Mouse (Mus musculus) hindbrain, embryonic 16.5 days (tissue): Measurements from ENCODE around the gene Iqgap2. TPM values are rescaled to one million over a fixed set of nuclear protein-coding genes. Genes with fewer than 3 reads are reported as not detected.

Experiments used
- ATAC-seq: fragments of 200-750 bp; cut with Nextera tagmentation; 2 replicates; pipeline ENCODE4 v1.8.0; 2017; ENCODE audit warnings: moderate TSS enrichment, moderate library complexity
- H3K27ac ChIP-seq: fragments of 300-500 bp; sonication (generic); 2 replicates; pipeline ENCODE4 v1.5.1; 2014; ENCODE audit warnings: low read depth, mild to moderate bottlenecking, control low read depth, low read length, moderate library complexity
- H3K27me3 ChIP-seq: fragments of 300-500 bp; sonication (generic); replicated peaks from 2 replicates; pipeline ENCODE4 v1.6.1; 2014; ENCODE audit warnings: low read length; ENCODE audit not compliant: control insufficient read depth, insufficient read depth
- H3K36me3 ChIP-seq: fragments of 300-500 bp; sonication (generic); 2 replicates; pipeline ENCODE4 v1.6.1; 2014; ENCODE audit warnings: mild to moderate bottlenecking, low read length, moderate library complexity, mixed read lengths; ENCODE audit not compliant: control insufficient read depth, insufficient read depth
- H3K4me1 ChIP-seq: fragments of 300-500 bp; sonication (generic); 2 replicates; pipeline ENCODE4 v1.6.1; 2014; ENCODE audit warnings: low read depth, low read length; ENCODE audit not compliant: control insufficient read depth, insufficient read depth
- H3K4me2 ChIP-seq: fragments of 300-500 bp; sonication (generic); 2 replicates; pipeline ENCODE4 v1.6.1; 2014; ENCODE audit warnings: mild to moderate bottlenecking, low read length, control low read depth, moderate library complexity
- H3K4me3 ChIP-seq: fragments of 300-500 bp; sonication (generic); 2 replicates; pipeline ENCODE4 v1.5.1; 2014; ENCODE audit warnings: mild to moderate bottlenecking, low read length, control low read depth, moderate library complexity
- H3K9ac ChIP-seq: fragments of 300-500 bp; sonication (generic); 2 replicates; pipeline ENCODE4 v1.6.1; 2014; ENCODE audit warnings: low read depth, mild to moderate bottlenecking, control low read depth, low read length, moderate library complexity
- H3K9me3 ChIP-seq: fragments of 300-500 bp; sonication (generic); 2 replicates; pipeline ENCODE4 v1.6.1; 2014; ENCODE audit warnings: mild to moderate bottlenecking, low read length, moderate library complexity; ENCODE audit not compliant: control insufficient read depth
- WGBS: fragments of 180-500 bp; shearing (Covaris S2); extraction: QIAGEN DNeasy Blood & Tissue Kit; methylation state at CpG from one replicate; pipeline ENCODE4 v1.1.7; 2014; 5-methylcytosine and 5-hydroxymethylcytosine counted together
- polyA plus RNA-seq: library from polyadenylated mRNA; unstranded; fragments of >200 nt; fragmentation: Nextera tagmentation; extraction: Ambion mirVana; gene quantifications from 2 replicates; pipeline ENCODE4 v1.2.1, GENCODE M21; 2015

The Iqgap2 gene
- polyA plus RNA-seq, 1 experiment from 2014 or later, result 3.5 TPM

DNA sequence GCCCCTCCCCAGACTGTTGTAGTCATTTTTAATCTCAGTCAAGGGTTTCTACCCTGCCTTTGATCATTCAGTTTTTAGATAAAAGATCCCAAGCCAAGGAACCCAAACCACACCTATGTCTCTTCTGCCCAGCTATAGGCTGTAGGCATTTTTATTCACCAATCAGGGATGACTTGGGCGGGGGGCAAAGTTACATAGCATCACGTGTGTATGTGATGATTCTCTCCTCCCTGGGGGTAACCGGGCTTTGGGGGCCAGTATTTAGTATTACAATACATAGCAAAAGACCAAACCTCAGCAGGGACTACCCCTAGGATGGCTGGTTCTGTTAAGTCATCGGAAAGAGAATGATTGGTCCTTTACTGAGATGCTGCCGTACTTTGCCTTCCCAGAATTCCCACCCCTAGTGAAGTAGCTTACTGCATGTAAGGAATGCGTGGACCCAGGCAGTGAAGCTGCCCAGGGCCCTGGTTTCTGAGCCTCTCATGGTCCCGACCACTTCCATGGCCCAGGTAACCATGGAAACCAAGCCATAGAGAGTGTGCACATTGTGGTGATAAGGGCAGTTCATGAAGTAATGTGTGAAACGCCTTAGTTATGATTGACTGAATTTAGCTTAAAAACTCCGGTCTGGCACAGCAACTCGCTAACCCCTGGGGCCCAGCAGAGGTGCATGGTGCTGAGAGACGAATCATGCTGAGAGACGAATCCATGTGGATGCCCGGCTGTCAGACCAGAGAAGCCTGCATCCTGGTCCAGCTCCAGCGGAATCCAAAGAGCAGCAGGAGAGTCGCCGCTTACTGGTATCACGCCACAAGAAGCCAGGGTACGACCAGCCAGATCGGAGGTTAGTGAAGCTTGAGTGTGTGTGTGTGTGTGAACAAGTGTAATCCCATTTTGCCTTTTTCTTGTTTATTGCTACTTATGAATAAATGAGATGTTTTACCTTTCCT is 308.2 kb downstream of the Iqgap2 start:
- Histone ChIP-seq H3K27ac (no peak overlapping the region), H3K27me3 (no peaks in the 10 kb centered on the region), H3K4me3 (no peak overlapping the region), H3K36me3 (no peaks in the 10 kb centered on the region), H3K9me3 (no peaks in the 10 kb centered on the region), H3K4me2 (peak overlapping the region; percentile 2; the same call in 1 of the 2 replicates), H3K9ac (no peak overlapping the region), H3K4me1 (peaks cover 6% of the 10 kb centered on the region; the same call in 1 of the 2 replicates)
- WGBS, result 54% methylated on average over 19 of the region's 19 CpGs
- ATAC-seq, result peak; percentile 90

GRCm38 (mm10) chr13:95581850-95582249 is 309.9 kb downstream of the Iqgap2 start:
- Histone ChIP-seq H3K9me3 (no peaks in the 10 kb centered on the region), H3K4me2 (no peak overlapping the region), H3K4me1 (peaks cover 6% of the 10 kb centered on the region; the same call in 1 of the 2 replicates), H3K9ac (no peak overlapping the region), H3K27ac (no peak overlapping the region), H3K27me3 (no peaks in the 10 kb centered on the region), H3K4me3 (no peak overlapping the region), H3K36me3 (no peaks in the 10 kb centered on the region)
- ATAC-seq, result no peak
- WGBS, result 57% methylated on average over 1 of the region's 1 CpGs

- WGBS, result 91% methylated on average over 5 of the region's 5 CpGs
- H3K27me3 ChIP-seq, result no peaks in the 10 kb centered on the region
- no peaks in the 10 kb centered on the region for H3K9me3 ChIP-seq
- no peaks in the 10 kb centered on the region for H3K36me3 ChIP-seq
- no peak overlapping the region for H3K4me2 ChIP-seq
- no peak for ATAC-seq
- no peak overlapping the region for H3K9ac ChIP-seq
- no peak overlapping the region for H3K27ac ChIP-seq
- H3K4me3 ChIP-seq, result no peak overlapping the region
- no peaks in the 10 kb centered on the region for H3K4me1 ChIP-seq
These were observed 313.6 kb downstream of the Iqgap2 start for GRCm38 (mm10) chr13:95578016-95578697.

Other genes starting within 250 kb of the Iqgap2 start
- gene F2rl2, start 195.1 kb downstream of the Iqgap2 start, polyA plus RNA-seq, result 0.89 TPM in 2 replicates
- gene Gm20075, start 189.5 kb upstream of the Iqgap2 start, polyA plus RNA-seq, result 21.6 and 29.8 TPM in 2 replicates
- gene Gm17190, start 190.1 kb upstream of the Iqgap2 start, polyA plus RNA-seq, result 0.39 and 0.40 TPM in 2 replicates
- gene Sv2c, start 240.7 kb upstream of the Iqgap2 start, polyA plus RNA-seq, result 35.2 and 35.6 TPM in 2 replicates